Mouse (Mus musculus): Measurements from ENCODE around the gene Taf1c.

DNA sequence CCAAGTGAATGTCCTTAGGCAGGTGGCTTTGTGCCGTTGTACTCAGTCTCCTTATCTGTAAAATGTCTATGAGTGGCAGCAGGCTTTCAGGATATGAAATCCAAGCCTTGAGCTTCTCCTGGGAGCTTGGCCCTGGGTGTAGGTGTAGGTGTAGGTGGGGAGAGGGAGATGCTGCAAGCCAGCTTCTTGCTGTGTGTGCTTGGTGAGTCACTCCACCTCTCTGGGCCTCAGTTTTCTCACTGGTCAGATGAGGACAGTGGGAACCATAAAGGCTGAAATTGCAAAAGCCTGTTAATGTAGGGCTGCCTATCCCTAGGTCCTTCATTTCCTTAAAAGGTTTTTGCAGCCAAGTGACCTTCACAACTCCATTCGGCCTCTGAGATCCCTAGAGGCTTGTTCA is 30.9 kb upstream of the Taf1c start:
- TF ChIP-seq CTCF (IDR thresholded peaks at IDR 0.05; ENCODE audit: low read depth) (no peak), EP300 (IDR thresholded peaks at IDR 0.05; ENCODE audit: low read depth) (no peak)

Data from liver, postnatal 0 days (tissue).